Mouse (Mus musculus): ENCODE measurements around the gene Drd5. TPM values are rescaled to one million over a fixed set of nuclear protein-coding genes. Genes with fewer than 3 reads are reported as not detected.
A peak's percentile ranks its signal among the peaks of the same experiment; 100 is the strongest.

Gene Drd5
- polyA plus RNA-seq (2014; fragmentation: Nextera tagmentation; extraction: Ambion mirVana), result 0.57 and 1.2 TPM in 2 replicates

DNA sequence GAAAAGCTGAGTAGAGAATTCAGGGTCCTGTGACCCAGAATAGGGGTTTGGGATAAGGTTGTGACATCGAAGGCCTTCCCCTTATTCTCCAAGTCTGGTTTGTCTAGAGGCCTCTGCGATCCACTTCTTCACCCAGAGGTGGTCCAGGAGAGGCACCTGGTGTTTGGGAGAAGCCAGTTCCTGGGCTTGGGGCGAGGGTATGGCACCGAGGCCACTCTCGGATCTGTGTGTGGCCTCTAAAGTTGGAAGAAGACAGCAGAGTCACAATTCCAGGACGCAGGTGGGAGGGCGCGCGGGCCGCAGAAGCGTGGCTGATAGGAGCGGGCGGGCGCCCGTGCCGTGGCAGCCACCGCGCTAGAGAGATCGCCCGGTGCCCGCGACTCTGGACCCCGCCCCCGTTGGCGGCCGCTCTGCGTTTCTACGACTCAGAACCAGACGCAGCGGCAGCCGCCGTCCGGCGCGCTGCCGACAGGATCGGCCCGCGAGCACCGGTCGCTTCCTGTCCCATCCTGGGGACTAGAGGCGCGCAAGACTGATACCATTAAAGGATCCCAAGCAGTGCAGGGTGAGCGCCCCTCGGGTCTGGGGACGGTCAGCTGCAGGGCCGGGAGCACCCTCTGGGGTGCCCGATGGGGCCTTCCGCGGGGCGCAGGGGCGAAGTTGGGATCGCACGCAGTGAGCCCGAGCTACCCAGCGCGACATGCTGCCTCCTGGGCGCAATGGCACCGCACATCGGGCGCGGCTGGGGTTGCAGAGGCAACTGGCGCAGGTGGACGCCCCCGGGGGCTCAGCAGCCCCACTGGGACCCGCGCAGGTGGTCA lies at the start of gene Drd5:
Gene Drd5 (plus strand): TSS at position 402 of the 821 bp plus-strand sequence.
- H3K4me1 ChIP-seq (ENCODE audit: control insufficient read depth, insufficient read depth, low read length), result no peaks in the 10 kb centered on the region
- WGBS, result 2% methylated on average over 64 of the region's 67 CpGs
- no peaks in the 10 kb centered on the region for H3K36me3 ChIP-seq (ENCODE audit: control insufficient read depth, insufficient read depth, low read length)
- no peak within 1 kb of the TSS for H3K27ac ChIP-seq (ENCODE audit: low read depth, low read length)
- peak within 1 kb of the TSS; percentile 35 for H3K4me3 ChIP-seq (ENCODE audit: low read depth, low read length)
- ATAC-seq (ENCODE audit: low read depth), result peak; percentile 71
- H3K27me3 ChIP-seq (ENCODE audit: control insufficient read depth, insufficient read depth, low read length), result peaks cover 20% of the 10 kb centered on the region
- peak within 1 kb of the TSS; percentile 39; the same call in 1 of the 2 replicates for H3K9ac ChIP-seq (replicated peaks; ENCODE audit: low read depth, low read length)
- peak within 1 kb of the TSS; percentile 74 for H3K4me2 ChIP-seq (ENCODE audit: low read depth, low read length)
- H3K9me3 ChIP-seq (ENCODE audit: control insufficient read depth, low read length), result no peaks in the 10 kb centered on the region

- H3K9me3 ChIP-seq (ENCODE audit: control insufficient read depth, low read length), result no peaks in the 10 kb centered on the region
- no peaks in the 10 kb centered on the region for H3K4me1 ChIP-seq (ENCODE audit: control insufficient read depth, insufficient read depth, low read length)
- peaks cover 26% of the 10 kb centered on the region for H3K36me3 ChIP-seq (ENCODE audit: control insufficient read depth, insufficient read depth, low read length)
- H3K4me3 ChIP-seq (ENCODE audit: low read depth, low read length), result no peak overlapping the region
- no peak for ATAC-seq (ENCODE audit: low read depth)
- peaks cover 13% of the 10 kb centered on the region for H3K27me3 ChIP-seq (ENCODE audit: control insufficient read depth, insufficient read depth, low read length)
- H3K9ac ChIP-seq (replicated peaks; ENCODE audit: low read depth, low read length), result no peak overlapping the region
- 92% methylated on average over 3 of the region's 3 CpGs for WGBS
- no peak overlapping the region for H3K27ac ChIP-seq (ENCODE audit: low read depth, low read length)
- H3K4me2 ChIP-seq (ENCODE audit: low read depth, low read length), result no peak overlapping the region
Measured at GRCm38 (mm10) chr5:38270942-38271341, 48.2 kb upstream of the Drd5 start.

DNA sequence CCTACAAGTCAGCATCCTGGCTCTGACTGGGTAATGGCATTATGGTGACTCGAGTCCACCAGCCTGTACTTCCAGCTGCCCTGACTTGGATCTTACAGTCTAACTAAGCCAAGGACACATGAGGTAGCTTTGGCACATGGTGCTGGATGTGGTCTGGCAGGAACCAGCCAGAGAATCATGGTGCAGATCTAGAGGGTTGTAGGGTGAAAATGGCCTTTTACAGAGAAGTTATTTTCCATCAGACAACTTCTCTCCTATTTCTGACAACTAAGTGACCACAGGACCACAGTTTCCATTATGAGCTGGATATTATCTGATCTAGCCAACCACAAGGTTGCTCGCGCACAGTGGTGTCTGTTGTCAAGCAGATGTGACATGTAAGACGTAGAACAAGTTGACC lies 45.3 kb upstream of the Drd5 start:
- Histone ChIP-seq H3K27ac (ENCODE audit: low read depth, low read length) (no peak overlapping the region), H3K4me2 (ENCODE audit: low read depth, low read length) (no peak overlapping the region), H3K36me3 (ENCODE audit: control insufficient read depth, insufficient read depth, low read length) (peaks cover 12% of the 10 kb centered on the region), H3K4me3 (ENCODE audit: low read depth, low read length) (no peak overlapping the region), H3K27me3 (ENCODE audit: control insufficient read depth, insufficient read depth, low read length) (peaks cover 36% of the 10 kb centered on the region), H3K4me1 (ENCODE audit: control insufficient read depth, insufficient read depth, low read length) (peaks cover 8% of the 10 kb centered on the region; the same call in 1 of the 2 replicates), H3K9me3 (ENCODE audit: control insufficient read depth, low read length) (no peaks in the 10 kb centered on the region), H3K9ac (replicated peaks; ENCODE audit: low read depth, low read length) (no peak overlapping the region)
- ATAC-seq (ENCODE audit: low read depth), result no peak
- WGBS, result 87% methylated on average over 4 of the region's 4 CpGs

- no peak within 1 kb of the TSS for H3K9ac ChIP-seq (replicated peaks; ENCODE audit: low read depth, low read length)
- no peak for ATAC-seq (ENCODE audit: low read depth)
Measured at GRCm38 (mm10) chr5:38275771-38276170, 43.4 kb upstream of the Drd5 start, which contains the start of gene Otop1. Gene Otop1 (plus strand): TSS chr5:38275972.

DNA sequence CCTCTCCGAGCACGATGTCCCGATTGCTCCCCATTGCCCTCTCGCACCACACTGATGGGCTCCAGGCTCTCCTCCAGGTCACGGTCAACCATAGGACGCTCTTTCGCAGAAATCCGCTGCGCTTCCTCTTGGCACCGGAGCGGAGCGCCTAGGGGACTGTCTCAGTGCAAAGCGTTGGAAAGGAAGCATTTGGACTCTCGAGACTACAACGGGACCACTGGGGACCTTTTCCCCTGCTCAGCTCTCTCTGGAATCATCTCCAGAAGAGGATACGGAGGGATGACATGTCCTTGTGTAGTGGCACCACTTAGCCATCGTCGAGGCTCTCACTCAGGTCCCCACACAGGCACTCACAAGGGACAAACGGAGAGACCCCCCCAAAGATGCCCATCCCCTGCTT lies 42.7 kb upstream of the Drd5 start:
- H3K9me3 ChIP-seq (ENCODE audit: control insufficient read depth, low read length), result no peaks in the 10 kb centered on the region
- H3K36me3 ChIP-seq (ENCODE audit: control insufficient read depth, insufficient read depth, low read length), result no peaks in the 10 kb centered on the region
- peak; percentile 11; the same call in 1 of the 2 replicates for ATAC-seq (ENCODE audit: low read depth)
- H3K4me2 ChIP-seq (ENCODE audit: low read depth, low read length), result 0 out of 2 replicates have a peak overlapping the region, but pooled peaks have one; percentile 18
- peaks cover 8% of the 10 kb centered on the region; the same call in 1 of the 2 replicates for H3K4me1 ChIP-seq (ENCODE audit: control insufficient read depth, insufficient read depth, low read length)
- H3K27me3 ChIP-seq (ENCODE audit: control insufficient read depth, insufficient read depth, low read length), result peaks cover 39% of the 10 kb centered on the region
- H3K4me3 ChIP-seq (ENCODE audit: low read depth, low read length), result peak overlapping the region; percentile 33; the same call in 1 of the 2 replicates
- WGBS, result 2% methylated on average over 19 of the region's 19 CpGs
- H3K9ac ChIP-seq (replicated peaks; ENCODE audit: low read depth, low read length), result no peak overlapping the region
- H3K27ac ChIP-seq (ENCODE audit: low read depth, low read length), result no peak overlapping the region

More at GRCm38 (mm10) chr5:38275771-38276170, 43.4 kb upstream of the Drd5 start, which contains the start of gene Otop1:
- 2% methylated on average over 4 of the region's 4 CpGs for WGBS
- H3K4me2 ChIP-seq (ENCODE audit: low read depth, low read length), result 0 out of 2 replicates have a peak within 1 kb of the TSS, but pooled peaks have one; percentile 18
- peaks cover 8% of the 10 kb centered on the region; the same call in 1 of the 2 replicates for H3K4me1 ChIP-seq (ENCODE audit: control insufficient read depth, insufficient read depth, low read length)
- H3K9me3 ChIP-seq (ENCODE audit: control insufficient read depth, low read length), result no peaks in the 10 kb centered on the region
- no peak within 1 kb of the TSS for H3K27ac ChIP-seq (ENCODE audit: low read depth, low read length)
- H3K27me3 ChIP-seq (ENCODE audit: control insufficient read depth, insufficient read depth, low read length), result peaks cover 39% of the 10 kb centered on the region
- H3K36me3 ChIP-seq (ENCODE audit: control insufficient read depth, insufficient read depth, low read length), result peaks cover 4% of the 10 kb centered on the region; the same call in 1 of the 2 replicates
- H3K4me3 ChIP-seq (ENCODE audit: low read depth, low read length), result peak within 1 kb of the TSS; percentile 33; the same call in 1 of the 2 replicates

- peaks cover 8% of the 10 kb centered on the region; the same call in 1 of the 2 replicates for H3K4me1 ChIP-seq (ENCODE audit: control insufficient read depth, insufficient read depth, low read length)
- 1% methylated on average over 53 of the region's 65 CpGs for WGBS
- no peak overlapping the region for H3K27ac ChIP-seq (ENCODE audit: low read depth, low read length)
- H3K9ac ChIP-seq (replicated peaks; ENCODE audit: low read depth, low read length), result 0 out of 2 replicates have a peak overlapping the region, but pooled peaks have one; percentile 11
- peak; percentile 47 for ATAC-seq (ENCODE audit: low read depth)
- H3K27me3 ChIP-seq (ENCODE audit: control insufficient read depth, insufficient read depth, low read length), result peaks cover 39% of the 10 kb centered on the region
- no peaks in the 10 kb centered on the region for H3K9me3 ChIP-seq (ENCODE audit: control insufficient read depth, low read length)
- H3K4me3 ChIP-seq (ENCODE audit: low read depth, low read length), result peak overlapping the region; percentile 33
- H3K4me2 ChIP-seq (ENCODE audit: low read depth, low read length), result peak overlapping the region; percentile 54
- H3K36me3 ChIP-seq (ENCODE audit: control insufficient read depth, insufficient read depth, low read length), result no peaks in the 10 kb centered on the region
Measured at GRCm38 (mm10) chr5:38277098-38277866, 41.9 kb upstream of the Drd5 start.

DNA sequence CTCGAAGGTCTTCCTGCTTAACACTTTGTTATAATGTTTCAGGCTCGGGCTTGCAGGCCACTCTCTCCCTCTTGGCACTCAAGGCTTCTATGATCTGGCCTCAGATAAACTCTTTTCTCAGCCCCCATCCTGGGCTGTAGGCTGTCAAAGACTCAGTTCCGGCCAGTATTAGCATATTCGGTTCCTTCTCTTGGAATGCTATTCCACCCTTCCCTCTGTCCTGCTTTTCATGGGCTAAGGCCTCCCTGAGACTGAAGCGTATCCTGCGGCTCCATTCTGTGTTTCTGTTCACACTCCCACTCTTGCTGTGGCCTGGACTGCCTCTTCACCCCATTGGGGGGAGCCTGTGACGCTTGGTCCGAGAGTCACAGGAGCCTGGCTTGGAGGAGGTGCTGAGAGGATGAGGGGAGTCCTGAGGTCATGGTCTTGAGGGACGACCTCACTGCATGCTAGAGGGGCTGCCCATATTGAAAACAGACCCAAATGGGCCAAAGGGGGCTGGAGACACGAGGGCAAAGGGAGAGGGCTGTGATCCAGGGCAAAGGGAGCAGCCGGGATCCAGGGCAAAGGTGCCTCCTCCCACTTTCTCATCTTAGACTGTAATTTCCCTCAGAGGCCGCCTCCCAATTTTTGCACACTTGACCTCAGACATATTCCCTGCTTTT lies 41.1 kb upstream of the Drd5 start:
- Histone ChIP-seq H3K4me2 (ENCODE audit: low read depth, low read length) (peak overlapping the region; percentile 54; the same call in 1 of the 2 replicates), H3K4me3 (ENCODE audit: low read depth, low read length) (peak overlapping the region; percentile 33), H3K4me1 (ENCODE audit: control insufficient read depth, insufficient read depth, low read length) (peaks cover 8% of the 10 kb centered on the region; the same call in 1 of the 2 replicates), H3K27me3 (ENCODE audit: control insufficient read depth, insufficient read depth, low read length) (peaks cover 39% of the 10 kb centered on the region), H3K9ac (replicated peaks; ENCODE audit: low read depth, low read length) (0 out of 2 replicates have a peak overlapping the region, but pooled peaks have one; percentile 11), H3K27ac (ENCODE audit: low read depth, low read length) (no peak overlapping the region), H3K9me3 (ENCODE audit: control insufficient read depth, low read length) (no peaks in the 10 kb centered on the region), H3K36me3 (ENCODE audit: control insufficient read depth, insufficient read depth, low read length) (no peaks in the 10 kb centered on the region)
- WGBS, result 16% methylated on average over 12 of the region's 12 CpGs
- ATAC-seq (ENCODE audit: low read depth), result 0 out of 2 replicates have a peak, but pooled peaks have one; percentile 1

DNA sequence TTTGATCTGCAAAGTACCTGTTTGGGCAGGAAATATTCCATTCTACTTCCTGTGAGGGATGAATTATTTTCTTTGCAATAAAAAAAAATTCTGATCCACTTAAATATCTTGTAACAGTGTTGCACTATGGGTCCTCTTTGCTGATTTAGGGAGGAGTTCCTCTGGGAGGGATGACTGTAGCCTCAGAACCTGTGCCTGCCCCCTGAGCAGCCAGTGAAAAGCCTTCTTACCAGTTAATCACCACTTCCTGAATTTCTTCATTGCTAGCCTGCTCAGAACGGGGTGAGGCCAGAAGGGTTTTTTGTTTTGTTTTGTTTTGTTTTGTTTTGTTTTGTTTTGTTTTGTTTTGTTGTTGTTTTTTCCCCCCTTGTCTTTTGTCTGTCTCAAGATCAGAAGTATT lies 39.1 kb upstream of the Drd5 start:
- no peaks in the 10 kb centered on the region for H3K9me3 ChIP-seq (ENCODE audit: control insufficient read depth, low read length)
- H3K4me1 ChIP-seq (ENCODE audit: control insufficient read depth, insufficient read depth, low read length), result peaks cover 8% of the 10 kb centered on the region; the same call in 1 of the 2 replicates
- no peak overlapping the region for H3K4me3 ChIP-seq (ENCODE audit: low read depth, low read length)
- H3K27me3 ChIP-seq (ENCODE audit: control insufficient read depth, insufficient read depth, low read length), result peaks cover 34% of the 10 kb centered on the region
- no peak for ATAC-seq (ENCODE audit: low read depth)
- H3K9ac ChIP-seq (replicated peaks; ENCODE audit: low read depth, low read length), result no peak overlapping the region
- H3K36me3 ChIP-seq (ENCODE audit: control insufficient read depth, insufficient read depth, low read length), result no peaks in the 10 kb centered on the region
- WGBS, result 46% methylated on average over 1 of the region's 1 CpGs
- H3K27ac ChIP-seq (ENCODE audit: low read depth, low read length), result no peak overlapping the region
- no peak overlapping the region for H3K4me2 ChIP-seq (ENCODE audit: low read depth, low read length)
